Mouse (Mus musculus) mouse embryonic stem cell (cell line): ENCODE data around the gene Tle3.

Source experiments
- in situ Hi-C, 2 experiments: fragments of 300-500 bp; cut with MboI; formaldehyde crosslinking; loops; 1 replicate in 1 of 2; 3 replicates in 1 of 2; pipeline ENCODE4 v1.14.3; 2019 to 2020; ENCODE audit warnings: low sequenced_read_pairs in 2 of 2, low pct_unique_long_range_greater_than_20kb in 1 of 2, mixed read lengths in 1 of 2; ENCODE audit not compliant: unreplicated experiment in 1 of 2

Gene Tle3

GRCm38 (mm10) chr9:61371755-61372509 lies at the start of gene Tle3:
Gene Tle3, plus strand, starts transcription at chr9:61372366.
- in situ Hi-C loops: no loop called here

GRCm38 (mm10) chr9:61323221-61323620 lies 48.9 kb upstream of the Tle3 start:
- in situ Hi-C loops: no loop called here

GRCm38 (mm10) chr9:61323879-61324278 lies 48.3 kb upstream of the Tle3 start:
- in situ Hi-C loops: no loop called here

GRCm38 (mm10) chr9:61324354-61324753 lies 47.8 kb upstream of the Tle3 start:
- in situ Hi-C loops: no loop called here

GRCm38 (mm10) chr9:61325012-61325411 lies 47.2 kb upstream of the Tle3 start:
- in situ Hi-C loops: no loop called here

GRCm38 (mm10) chr9:61325931-61326351 lies 46.2 kb upstream of the Tle3 start:
- in situ Hi-C loops: no loop called here

- in situ Hi-C loops: no loop called here
Observed at GRCm38 (mm10) chr9:61326922-61327321, 45.2 kb upstream of the Tle3 start.

- in situ Hi-C loops: no loop called here
Observed at GRCm38 (mm10) chr9:61328173-61328572, 44.0 kb upstream of the Tle3 start.

- in situ Hi-C loops: no loop called here
Observed at GRCm38 (mm10) chr9:61330747-61331146, 41.4 kb upstream of the Tle3 start.

GRCm38 (mm10) chr9:61332226-61332936 lies 39.8 kb upstream of the Tle3 start:
- in situ Hi-C loops: no loop called here

- in situ Hi-C loops: no loop called here
Observed at GRCm38 (mm10) chr9:61336179-61336578, 36.0 kb upstream of the Tle3 start.

- in situ Hi-C loops: no loop called here
Observed at GRCm38 (mm10) chr9:61336591-61337587, 35.3 kb upstream of the Tle3 start.

- in situ Hi-C loops: no loop called here
Observed at GRCm38 (mm10) chr9:61337665-61338064, 34.5 kb upstream of the Tle3 start.

GRCm38 (mm10) chr9:61339311-61339710 lies 32.9 kb upstream of the Tle3 start:
- in situ Hi-C loops: no loop called here

- in situ Hi-C loops: no loop called here
Observed at GRCm38 (mm10) chr9:61340333-61340732, 31.8 kb upstream of the Tle3 start.

- in situ Hi-C loops: no loop called here
Observed at GRCm38 (mm10) chr9:61342297-61342696, 29.9 kb upstream of the Tle3 start.

- in situ Hi-C loops: no loop called here
Observed at GRCm38 (mm10) chr9:61344684-61345083, 27.5 kb upstream of the Tle3 start.

GRCm38 (mm10) chr9:61347011-61347410 lies 25.2 kb upstream of the Tle3 start:
- in situ Hi-C loops: no loop called here

- in situ Hi-C loops: no loop called here
Observed at GRCm38 (mm10) chr9:61348036-61348435, 24.1 kb upstream of the Tle3 start.
